Mouse (Mus musculus): ENCODE data around the gene Cdc42se1. TPM values are rescaled to one million over a fixed set of nuclear protein-coding genes. Genes with fewer than 3 reads are reported as not detected.
A peak's percentile ranks its signal among the peaks of the same experiment; 100 is the strongest.

The Cdc42se1 gene
- total and polyA plus RNA-seq, 3 experiments, result 341 to 472 TPM; not detected in 1

- peak overlapping the region; percentile 77 for H3K27ac ChIP-seq (ENCODE audit: control insufficient read depth, low read depth, low read length)
- TF ChIP-seq MYC (IDR thresholded peaks at IDR 0.05; ENCODE audit: low read depth, low read length) (no peak), ETS1 (IDR thresholded peaks at IDR 0.05; ENCODE audit: low read depth, low read length) (no peak), TAL1 (IDR thresholded peaks at IDR 0.05; ENCODE audit: low read length) (no peak), JUND (IDR thresholded peaks at IDR 0.05; ENCODE audit: low read depth, low read length) (no peak), UBTF (IDR thresholded peaks at IDR 0.05; ENCODE audit: borderline replicate concordance, insufficient read depth, low read depth, low read length) (peak; percentile 34; the same call in 1 of the 2 replicates), TCF12 (IDR thresholded peaks at IDR 0.05; ENCODE audit: low read depth, low read length) (no peak), NRF1 (IDR thresholded peaks at IDR 0.05; ENCODE audit: insufficient read depth, low read depth, low read length, poor library complexity, severe bottlenecking) (no peak), ELF1 (IDR thresholded peaks at IDR 0.05; ENCODE audit: low read depth, low read length) (no peak), MXI1 (IDR thresholded peaks at IDR 0.05; ENCODE audit: low read depth, low read length) (no peak), ZNF384 (IDR thresholded peaks at IDR 0.05; ENCODE audit: low read depth, low read length) (no peak), TBP (IDR thresholded peaks at IDR 0.05; ENCODE audit: low read depth, low read length) (peak; percentile 61; the same call in 1 of the 2 replicates), RAD21 (IDR thresholded peaks at IDR 0.05; ENCODE audit: low read depth, low read length) (no peak), KAT2A (conservative IDR thresholded peaks at IDR 0.05; ENCODE audit: low read depth, low read length) (no peak)
- H3K79me2 ChIP-seq (ENCODE audit: control insufficient read depth, insufficient read depth, low read length, poor library complexity), result peaks cover 67% of the 10 kb centered on the region
- H3K9ac ChIP-seq (ENCODE audit: control insufficient read depth, low read depth, low read length, poor library complexity, severe bottlenecking), result peak overlapping the region; percentile 81
- no peaks in the 10 kb centered on the region for H3K27me3 ChIP-seq (ENCODE audit: control insufficient read depth in 1 of 2, insufficient read depth in 2 of 2, low read length in 2 of 2)
- DNase-seq (ENCODE audit: low read depth, low spot score), result peak; percentile 88
- peak overlapping the region; percentile 66 to 73 for H3K4me3 ChIP-seq (ENCODE audit: control insufficient read depth in 1 of 2, insufficient read depth in 1 of 2, low read depth in 2 of 2, low read length in 2 of 2)
- H3K4me1 ChIP-seq (ENCODE audit: control insufficient read depth in 1 of 2, insufficient read depth in 2 of 2, low read length in 2 of 2), result peaks cover 20 to 28% of the 10 kb centered on the region in 2 experiments
- H3K9me3 ChIP-seq (replicated peaks; ENCODE audit: insufficient read depth, low read length), result no peaks in the 10 kb centered on the region
- peaks cover 22 to 37% of the 10 kb centered on the region in 2 experiments for H3K36me3 ChIP-seq (ENCODE audit: control insufficient read depth in 1 of 2, insufficient read depth in 2 of 2, low read length in 2 of 2)
These were observed 605 bp downstream of the Cdc42se1 start for GRCm38 (mm10) chr3:95228894-95229780.

GRCm38 (mm10) chr3:95229781-95230494 is 1.4 kb downstream of the Cdc42se1 start:
- no peak for TF ChIP-seq MXI1 (IDR thresholded peaks at IDR 0.05; ENCODE audit: low read depth, low read length)
- peak; percentile 67; the same call in 1 of the 2 replicates for TF ChIP-seq TBP (IDR thresholded peaks at IDR 0.05; ENCODE audit: low read depth, low read length)
- 0 out of 2 replicates have a peak, but pooled peaks have one; percentile 73 for TF ChIP-seq UBTF (IDR thresholded peaks at IDR 0.05; ENCODE audit: borderline replicate concordance, insufficient read depth, low read depth, low read length)
- no peak for TF ChIP-seq SMC3 (IDR thresholded peaks at IDR 0.05; ENCODE audit: low read depth, low read length)
- TF ChIP-seq POLR2A (IDR thresholded peaks at IDR 0.05; ENCODE audit: control insufficient read depth in 1 of 2, insufficient read depth in 1 of 2, low read depth in 1 of 2, low read length in 2 of 2, poor library complexity in 1 of 2), result peak in 1 of 2 experiments; percentile 69; a peak in 2 of 4 replicates
- no peak for TF ChIP-seq EP300 (IDR thresholded peaks at IDR 0.05; ENCODE audit: low read depth in 1 of 2, low read length in 2 of 2)
- Histone ChIP-seq H3K4me1 (ENCODE audit: control insufficient read depth in 1 of 2, insufficient read depth in 2 of 2, low read length in 2 of 2) (peaks cover 20 to 28% of the 10 kb centered on the region in 2 experiments), H3K4me3 (ENCODE audit: control insufficient read depth in 1 of 2, insufficient read depth in 1 of 2, low read depth in 2 of 2, low read length in 2 of 2) (peak overlapping the region; percentile 66 to 73), H3K79me2 (ENCODE audit: control insufficient read depth, insufficient read depth, low read length, poor library complexity) (peaks cover 67% of the 10 kb centered on the region), H3K27ac (ENCODE audit: control insufficient read depth, low read depth, low read length) (peak overlapping the region; percentile 92), H3K9me3 (replicated peaks; ENCODE audit: insufficient read depth, low read length) (no peaks in the 10 kb centered on the region), H3K36me3 (ENCODE audit: control insufficient read depth in 1 of 2, insufficient read depth in 2 of 2, low read length in 2 of 2) (peaks cover 30 to 37% of the 10 kb centered on the region in 2 experiments), H3K9ac (ENCODE audit: control insufficient read depth, low read depth, low read length, poor library complexity, severe bottlenecking) (peak overlapping the region; percentile 84), H3K27me3 (ENCODE audit: control insufficient read depth in 1 of 2, insufficient read depth in 2 of 2, low read length in 2 of 2) (no peaks in the 10 kb centered on the region)
- peak; percentile 80 for DNase-seq (ENCODE audit: low read depth, low spot score)
